Mouse (Mus musculus) heart, embryonic 16.5 days (tissue): Measurements from ENCODE around the gene Slc7a15. TPM values are rescaled to one million over a fixed set of nuclear protein-coding genes. Genes with fewer than 3 reads are reported as not detected.
"Not testable (repeated sequence)": the region's sequence is repeated elsewhere in the genome, so short reads cannot be mapped to it uniquely, and the experiment has no call there.

Source experiments
- ATAC-seq: fragments of 200-750 bp; cut with Nextera tagmentation; replicated peaks from 2 replicates; pipeline ENCODE4 v1.8.0; 2017; ENCODE audit warnings: moderate number of reproducible peaks; ENCODE audit not compliant: insufficient read depth, low FRiP score; ENCODE audit errors: extremely low read depth
- H3K27ac ChIP-seq: fragments of 300-500 bp; sonication (generic); 2 replicates; pipeline ENCODE4 v1.5.1; 2014; ENCODE audit warnings: mild to moderate bottlenecking, low read length, control low read depth, moderate library complexity
- H3K27me3 ChIP-seq: fragments of 300-500 bp; sonication (generic); 2 replicates; pipeline ENCODE4 v1.6.1; 2014; ENCODE audit warnings: low read length, mixed read lengths; ENCODE audit not compliant: control insufficient read depth, insufficient read depth
- H3K36me3 ChIP-seq: fragments of 300-500 bp; sonication (generic); 2 replicates; pipeline ENCODE4 v1.6.1; 2014; ENCODE audit not compliant: control insufficient read depth, insufficient read depth
- H3K4me1 ChIP-seq: fragments of 300-500 bp; sonication (generic); 2 replicates; pipeline ENCODE4 v1.6.1; 2014; ENCODE audit warnings: low read length, mixed read lengths; ENCODE audit not compliant: control insufficient read depth, insufficient read depth
- H3K4me2 ChIP-seq: fragments of 300-500 bp; sonication (generic); 2 replicates; pipeline ENCODE4 v1.6.1; 2014; ENCODE audit warnings: low read depth, mild to moderate bottlenecking, control low read depth, low read length
- H3K4me3 ChIP-seq: fragments of 300-500 bp; sonication (generic); 2 replicates; pipeline ENCODE4 v1.5.1; 2014; ENCODE audit warnings: mild to moderate bottlenecking, control low read depth, low read length
- H3K9ac ChIP-seq: fragments of 300-500 bp; sonication (generic); 2 replicates; pipeline ENCODE4 v1.6.1; 2014; ENCODE audit warnings: low read length, control low read depth
- H3K9me3 ChIP-seq: fragments of 300-500 bp; sonication (generic); replicated peaks from 2 replicates; pipeline ENCODE4 v1.6.1; 2016; ENCODE audit warnings: low read length; ENCODE audit not compliant: control insufficient read depth
- WGBS: fragments of 180-500 bp; shearing (Covaris S2); extraction: QIAGEN DNeasy Blood & Tissue Kit; methylation state at CpG from one replicate; pipeline ENCODE4 v1.1.7; 2014; 5-methylcytosine and 5-hydroxymethylcytosine counted together
- polyA plus RNA-seq: library from polyadenylated mRNA; unstranded; fragments of >200 nt; fragmentation: Nextera tagmentation; extraction: Ambion mirVana; gene quantifications from 2 replicates; pipeline ENCODE4 v1.2.1, GENCODE M21; 2015

Gene Slc7a15
- polyA plus RNA-seq, 1 experiment from 2014 or later, result not detected

- Histone ChIP-seq H3K27ac (no peak overlapping the region), H3K4me3 (no peak overlapping the region), H3K36me3 (no peaks in the 10 kb centered on the region), H3K27me3 (no peaks in the 10 kb centered on the region), H3K4me2 (no peak overlapping the region), H3K4me1 (no peaks in the 10 kb centered on the region), H3K9ac (no peak overlapping the region), H3K9me3 (no peaks in the 10 kb centered on the region)
- no peak for ATAC-seq
- WGBS, result 77% methylated on average over 2 of the region's 2 CpGs
Observed at GRCm38 (mm10) chr12:8632737-8633365, 34.0 kb upstream of the Slc7a15 start.

- H3K4me2 ChIP-seq, result no peak overlapping the region
- no peaks in the 10 kb centered on the region for H3K9me3 ChIP-seq
- H3K4me3 ChIP-seq, result no peak overlapping the region
- H3K27ac ChIP-seq, result no peak overlapping the region
- no peak for ATAC-seq
- no peaks in the 10 kb centered on the region for H3K27me3 ChIP-seq
- H3K4me1 ChIP-seq, result no peaks in the 10 kb centered on the region
- no peaks in the 10 kb centered on the region for H3K36me3 ChIP-seq
- no peak overlapping the region for H3K9ac ChIP-seq
- WGBS, result 93% methylated on average over 1 of the region's 1 CpGs
Observed at GRCm38 (mm10) chr12:8631691-8632090, 32.8 kb upstream of the Slc7a15 start.

- Histone ChIP-seq H3K27me3 (no peaks in the 10 kb centered on the region), H3K4me3 (no peak overlapping the region), H3K9ac (no peak overlapping the region), H3K9me3 (no peaks in the 10 kb centered on the region), H3K4me1 (no peaks in the 10 kb centered on the region), H3K27ac (no peak overlapping the region), H3K36me3 (no peaks in the 10 kb centered on the region), H3K4me2 (no peak overlapping the region)
- WGBS, result 93% methylated on average over 6 of the region's 6 CpGs
- no peak for ATAC-seq
Observed at GRCm38 (mm10) chr12:8629537-8629936, 30.7 kb upstream of the Slc7a15 start.

- Histone ChIP-seq H3K4me2 (no peak overlapping the region), H3K4me1 (no peaks in the 10 kb centered on the region), H3K36me3 (peaks cover 4% of the 10 kb centered on the region; the same call in 1 of the 2 replicates), H3K27ac (no peak overlapping the region), H3K27me3 (no peaks in the 10 kb centered on the region), H3K4me3 (no peak overlapping the region), H3K9ac (no peak overlapping the region), H3K9me3 (no peaks in the 10 kb centered on the region)
- 95% methylated on average over 5 of the region's 5 CpGs for WGBS
- no peak for ATAC-seq
Observed at GRCm38 (mm10) chr12:8620678-8621018, 21.8 kb upstream of the Slc7a15 start.

- 90% methylated on average over 9 of the region's 9 CpGs for WGBS
- H3K9ac ChIP-seq, result no peak overlapping the region
- ATAC-seq, result no peak
Observed at GRCm38 (mm10) chr12:8619827-8620677, 21.2 kb upstream of the Slc7a15 start.

GRCm38 (mm10) chr12:8618271-8618670 is 19.4 kb upstream of the Slc7a15 start:
- WGBS, result 91% methylated on average over 3 of the region's 3 CpGs
- no peak overlapping the region for H3K4me3 ChIP-seq
- no peaks in the 10 kb centered on the region for H3K4me1 ChIP-seq
- ATAC-seq, result no peak
- peaks cover 4% of the 10 kb centered on the region; the same call in 1 of the 2 replicates for H3K36me3 ChIP-seq
- no peak overlapping the region for H3K4me2 ChIP-seq
- H3K9ac ChIP-seq, result no peak overlapping the region
- H3K27ac ChIP-seq, result no peak overlapping the region
- no peaks in the 10 kb centered on the region for H3K27me3 ChIP-seq
- H3K9me3 ChIP-seq, result no peaks in the 10 kb centered on the region

More at GRCm38 (mm10) chr12:8619827-8620677, 21.2 kb upstream of the Slc7a15 start:
- Histone ChIP-seq H3K27me3 (no peaks in the 10 kb centered on the region), H3K27ac (no peak overlapping the region), H3K4me2 (no peak overlapping the region), H3K4me3 (no peak overlapping the region), H3K9me3 (no peaks in the 10 kb centered on the region), H3K4me1 (no peaks in the 10 kb centered on the region), H3K36me3 (peaks cover 4% of the 10 kb centered on the region; the same call in 1 of the 2 replicates)

- Histone ChIP-seq H3K4me1 (no peaks in the 10 kb centered on the region), H3K27ac (no peak overlapping the region), H3K4me3 (no peak overlapping the region), H3K9ac (no peak overlapping the region), H3K4me2 (no peak overlapping the region), H3K9me3 (no peaks in the 10 kb centered on the region), H3K27me3 (no peaks in the 10 kb centered on the region), H3K36me3 (no peaks in the 10 kb centered on the region)
- WGBS, result 72% methylated on average over 3 of the region's 3 CpGs
- ATAC-seq, result no peak
Observed at GRCm38 (mm10) chr12:8609070-8609469, 10.2 kb upstream of the Slc7a15 start.

- H3K4me1 ChIP-seq, result no peaks in the 10 kb centered on the region
- H3K4me3 ChIP-seq, result no peak overlapping the region
- WGBS, result 89% methylated on average over 7 of the region's 7 CpGs
- no peak for ATAC-seq
- H3K9me3 ChIP-seq, result peaks cover 5% of the 10 kb centered on the region; the same call in 1 of the 2 replicates
- H3K36me3 ChIP-seq, result no peaks in the 10 kb centered on the region
- no peaks in the 10 kb centered on the region for H3K27me3 ChIP-seq
- H3K27ac ChIP-seq, result no peak overlapping the region
- no peak overlapping the region for H3K9ac ChIP-seq
- no peak overlapping the region for H3K4me2 ChIP-seq
Observed at GRCm38 (mm10) chr12:8595611-8596010, 3.3 kb downstream of the Slc7a15 start.

- not testable (repeated sequence) for H3K36me3 ChIP-seq, H3K4me1 ChIP-seq, ATAC-seq, H3K9me3 ChIP-seq, H3K27me3 ChIP-seq, H3K27ac ChIP-seq, H3K4me2 ChIP-seq, H3K9ac ChIP-seq, H3K4me3 ChIP-seq
- 100% methylated on average over 2 of the region's 2 CpGs for WGBS
Observed at GRCm38 (mm10) chr12:8591326-8591725, 7.5 kb downstream of the Slc7a15 start.
